Mouse (Mus musculus) CD8-positive naive resting alpha-beta T cell, adult 57 days (primary cell): ENCODE results near the gene Zfp82. TPM values are rescaled to one million over a fixed set of nuclear protein-coding genes. Genes with fewer than 3 reads are reported as not detected.

Experiments used
- total RNA-seq: library from RNA; stranded (reverse); gene quantifications from one replicate; pipeline ENCODE4 v1.2.4, GENCODE M21; 2023

Gene Zfp82
- 7.4 TPM for total RNA-seq

GRCm38 (mm10) chr7:30072146-30073028 lies at the start of gene Zfp82:
TSS of gene Zfp82 (minus strand) at chr7:30072900.

GRCm38 (mm10) chr7:30121308-30122187 lies 48.8 kb upstream of the Zfp82 start, which contains the start of gene Zfp382:
TSS of gene Zfp382 (plus strand) at chr7:30121942.

GRCm38 (mm10) chr7:30094646-30095429 lies 22.1 kb upstream of the Zfp82 start, which contains the start of gene Zfp260:
TSS of gene Zfp260 (plus strand) at chr7:30094777.

GRCm38 (mm10) chr7:30090092-30090969 lies 17.6 kb upstream of the Zfp82 start, which contains the start of the genes Gm26920 and Zfp566:
TSS of gene Gm26920 (minus strand) at chr7:30090410.
TSS of gene Zfp566 (minus strand) at chr7:30090527.

GRCm38 (mm10) chr7:30050882-30051548 lies 21.7 kb downstream of the Zfp82 start, which contains the start of gene Zfp14:
TSS of gene Zfp14 (minus strand) at chr7:30051380.

Other genes with a start within 250 kb of the Zfp82 start
- 6.5 TPM for gene Zfp940, start 219.2 kb downstream of the Zfp82 start, total RNA-seq
- 14.4 TPM for gene Zfp420, start 212.9 kb downstream of the Zfp82 start, total RNA-seq
- 8.4 TPM for gene Zfp27, start 166.3 kb downstream of the Zfp82 start, total RNA-seq
- 3.9 TPM for gene Zfp383, start 164.7 kb downstream of the Zfp82 start, total RNA-seq
- gene Zfp74, start 118.8 kb downstream of the Zfp82 start, total RNA-seq, result 16.0 TPM
- 12.5 TPM for gene Zfp568, start 88.9 kb downstream of the Zfp82 start, total RNA-seq
- 4.2 TPM for gene Zfp14, start 21.5 kb downstream of the Zfp82 start, total RNA-seq
- gene Gm26920, start 17.5 kb upstream of the Zfp82 start, total RNA-seq, result not detected
- 13.1 TPM for gene Zfp566, start 17.6 kb upstream of the Zfp82 start, total RNA-seq
- gene Zfp260, start 21.9 kb upstream of the Zfp82 start, total RNA-seq, result 58.2 TPM
- gene Zfp382, start 49.0 kb upstream of the Zfp82 start, total RNA-seq, result 14.2 TPM
- 41.8 TPM for gene Zfp146, start 96.8 kb upstream of the Zfp82 start, total RNA-seq
- not detected for gene Cox7a1, start 111.2 kb upstream of the Zfp82 start, total RNA-seq
- 114 TPM for gene Capns1, start 125.9 kb upstream of the Zfp82 start, total RNA-seq
- gene Polr2i, start 159.0 kb upstream of the Zfp82 start, total RNA-seq, result 27.1 TPM
- gene Tbcb, start 159.4 kb upstream of the Zfp82 start, total RNA-seq, result 22.8 TPM
- gene Ovol3, start 162.8 kb upstream of the Zfp82 start, total RNA-seq, result not detected
- gene Thap8, start 207.2 kb upstream of the Zfp82 start, total RNA-seq, result 1.4 TPM
- gene Wdr62, start 207.5 kb upstream of the Zfp82 start, total RNA-seq, result 5.0 TPM
- gene Clip3, start 218.8 kb upstream of the Zfp82 start, total RNA-seq, result not detected
- 39.5 TPM for gene Alkbh6, start 235.8 kb upstream of the Zfp82 start, total RNA-seq
- gene Syne4, start 241.9 kb upstream of the Zfp82 start, total RNA-seq, result 4.1 TPM
- 2.1 TPM for gene E130208F15Rik, start 248.8 kb upstream of the Zfp82 start, total RNA-seq